Mouse (Mus musculus) embryonic fibroblast, embryonic 13.5 days (primary cell): ENCODE measurements around the gene Tmem150c.

Source experiments
- CTCF ChIP-seq: IDR thresholded peaks from 2 replicates; pipeline ENCODE4 v1.5.1; 2011; ENCODE audit warnings: mild to moderate bottlenecking, control low read depth, low read length, moderate library complexity, borderline replicate concordance; ENCODE audit not compliant: insufficient read depth
- POLR2A ChIP-seq: IDR thresholded peaks from 2 replicates; pipeline ENCODE4 v1.6.1; 2011; ENCODE audit warnings: low read depth, mild to moderate bottlenecking, control low read depth, low read length, moderate library complexity

DNA sequence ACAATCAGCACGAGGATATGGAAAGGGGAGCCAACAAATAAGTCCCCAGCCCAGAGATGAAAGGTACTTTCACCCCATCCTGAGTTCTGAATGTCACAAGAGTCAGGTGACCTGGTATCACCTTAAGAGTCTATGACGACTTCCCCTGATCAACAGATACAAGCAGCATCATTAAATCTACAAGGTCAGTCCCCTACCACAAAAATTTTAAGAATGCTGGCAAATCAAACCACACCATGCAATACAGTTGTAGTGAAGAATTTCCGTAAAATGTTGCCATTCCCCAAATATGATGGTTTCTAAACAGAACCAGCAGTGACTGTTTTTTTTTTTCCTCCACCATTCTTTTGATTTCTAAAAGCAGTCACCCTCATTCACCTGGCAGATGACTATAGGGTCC, 49.0 kb downstream of the Tmem150c start:
- TF ChIP-seq CTCF: no peak
- no peak for TF ChIP-seq POLR2A
